Mouse (Mus musculus) urinary bladder, postnatal 36 days (tissue): Measurements from ENCODE around the gene Polr2c.

ENCODE experiments used
- DNase-seq, 2 experiments: peaks; one replicate each; pipeline ENCODE4 v3.0.0; 2022; ENCODE audit warnings: low spot score in 2 of 2, mixed read lengths in 1 of 2

Polr2c gene

DNA sequence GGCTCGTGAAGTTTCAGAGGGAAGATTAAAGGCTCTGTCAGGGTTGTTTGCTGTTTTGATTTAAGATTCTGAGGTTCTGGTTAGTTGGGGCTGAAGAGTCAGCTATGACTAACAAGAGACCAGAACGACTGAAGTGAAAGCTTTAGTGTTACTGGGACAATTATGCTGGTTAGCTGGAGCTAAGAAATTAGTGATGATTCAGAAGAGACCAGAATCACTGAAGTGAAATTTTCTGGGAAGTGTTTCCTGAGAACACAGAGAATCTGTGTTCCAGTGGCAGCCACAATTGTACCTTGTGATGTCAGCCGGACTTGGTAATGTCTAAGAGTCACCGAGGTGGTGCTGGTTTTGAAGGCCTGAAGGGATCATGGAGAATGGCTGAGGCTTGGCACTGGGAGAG, 23.5 kb downstream of the Polr2c start:
- DNase-seq: no peak

GRCm38 (mm10) chr8:94888383-94889036, 31.3 kb downstream of the Polr2c start:
- DNase-seq: no peak

DNA sequence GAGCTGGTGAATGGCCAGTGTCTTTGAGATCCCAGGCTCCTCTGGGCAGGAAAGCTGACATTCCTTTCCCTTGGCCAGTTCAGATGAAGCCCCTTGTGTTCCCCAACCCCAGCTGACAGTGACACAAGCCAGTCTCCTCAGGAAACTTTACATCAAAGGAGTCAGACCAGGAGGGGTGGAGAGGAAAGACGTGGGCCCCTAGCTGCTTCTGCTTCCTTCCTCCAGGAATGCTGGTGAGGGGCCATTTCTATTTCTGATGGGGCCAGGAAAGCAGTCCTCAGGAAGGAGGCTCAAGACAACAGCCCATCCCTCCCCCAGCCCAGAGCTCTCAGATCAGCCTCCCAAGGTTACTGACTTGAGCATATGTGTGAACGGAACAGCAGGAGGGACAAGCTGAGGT, 35.7 kb downstream of the Polr2c start:
- no peak for DNase-seq

DNA sequence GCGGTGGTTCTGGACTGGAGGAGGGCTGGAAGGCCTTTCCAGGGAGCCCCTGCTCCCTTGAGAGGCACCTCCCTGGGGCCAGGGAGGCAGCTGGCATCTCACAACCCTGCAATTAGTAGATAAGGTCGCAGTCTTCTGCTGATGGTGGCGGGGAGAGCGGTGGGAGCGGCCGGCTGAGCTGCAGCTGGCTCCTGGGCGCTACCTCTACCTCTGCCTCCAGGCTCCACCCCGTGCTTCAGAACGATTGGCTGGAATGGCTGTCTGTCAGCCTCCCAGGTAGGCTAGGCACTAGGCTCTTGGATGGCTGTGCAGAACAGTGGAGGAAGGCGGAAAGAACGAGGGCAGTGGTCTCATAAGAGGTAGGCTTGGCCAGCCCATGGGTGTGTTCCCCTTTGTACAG, 42.0 kb downstream of the Polr2c start:
- DNase-seq: no peak

GRCm38 (mm10) chr8:94900617-94901016, 43.4 kb downstream of the Polr2c start:
- no peak for DNase-seq

GRCm38 (mm10) chr8:94901031-94901430, 43.8 kb downstream of the Polr2c start:
- no peak for DNase-seq

DNA sequence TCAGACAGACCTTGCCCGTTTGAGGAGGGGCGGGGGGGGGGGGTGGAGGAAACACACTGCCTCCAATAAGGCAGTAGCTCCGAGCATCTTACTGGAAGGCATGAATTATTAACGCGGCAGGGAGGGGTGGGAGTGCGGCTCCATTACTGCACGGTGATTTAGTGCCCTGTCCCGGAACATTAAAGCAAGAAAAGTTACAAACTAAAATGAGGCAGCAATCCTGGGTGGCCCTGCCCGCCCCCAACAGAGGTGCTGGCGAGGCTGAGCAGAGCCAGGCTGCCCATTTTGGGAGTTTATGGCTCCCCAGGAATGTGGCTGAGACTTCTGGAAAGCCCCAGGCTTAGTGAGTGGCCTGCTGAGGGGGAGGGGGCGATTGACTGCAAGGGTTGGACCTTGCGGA, 46.5 kb downstream of the Polr2c start:
- no peak for DNase-seq

- peak in 1 of 2 experiments; percentile 85 for DNase-seq
Observed at GRCm38 (mm10) chr8:94904450-94905175, 47.4 kb downstream of the Polr2c start.

DNA sequence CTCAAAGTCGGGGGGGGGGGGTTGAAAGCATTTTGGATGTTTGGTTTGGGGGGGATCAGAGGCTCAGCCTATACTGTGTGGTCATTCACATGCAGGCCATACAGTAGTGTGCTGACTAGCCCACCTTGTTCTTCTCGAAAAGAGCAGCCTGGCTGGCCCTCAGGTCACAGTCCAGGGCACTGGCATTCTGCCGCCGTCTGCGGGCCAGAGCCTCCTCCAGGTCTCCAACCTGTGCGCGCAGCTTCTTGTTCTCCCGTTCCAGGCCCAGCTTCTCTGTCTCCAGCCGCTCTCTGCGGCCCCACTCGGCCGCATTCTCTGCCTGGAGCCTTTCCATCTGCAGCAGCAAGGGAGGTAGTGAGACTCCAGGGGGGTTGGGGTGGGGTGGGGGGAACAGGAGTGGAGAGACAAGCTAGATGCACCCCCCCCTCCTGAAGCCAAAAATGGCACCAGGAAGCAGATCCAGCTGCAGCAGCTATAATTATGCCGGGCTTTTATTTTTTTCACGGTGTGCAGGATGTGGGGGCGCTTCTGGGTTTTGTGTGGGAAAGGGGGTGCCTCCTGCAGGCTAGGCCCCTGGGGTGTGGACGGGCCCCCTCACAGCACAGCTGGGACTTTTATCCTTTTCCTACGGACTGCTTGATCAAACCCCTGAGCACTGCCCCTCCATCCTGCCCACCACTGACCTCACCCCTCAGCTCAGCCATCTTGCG, 50.5 kb downstream of the Polr2c start:
- no peak for DNase-seq

- DNase-seq: peak; percentile 70 to 82
Observed at GRCm38 (mm10) chr8:94908847-94909246, 51.6 kb downstream of the Polr2c start.

- DNase-seq: peak; percentile 49 to 51
Observed at GRCm38 (mm10) chr8:94913061-94913660, 55.9 kb downstream of the Polr2c start.

- DNase-seq: no peak
Observed at GRCm38 (mm10) chr8:94914256-94914655, 57.0 kb downstream of the Polr2c start.

DNA sequence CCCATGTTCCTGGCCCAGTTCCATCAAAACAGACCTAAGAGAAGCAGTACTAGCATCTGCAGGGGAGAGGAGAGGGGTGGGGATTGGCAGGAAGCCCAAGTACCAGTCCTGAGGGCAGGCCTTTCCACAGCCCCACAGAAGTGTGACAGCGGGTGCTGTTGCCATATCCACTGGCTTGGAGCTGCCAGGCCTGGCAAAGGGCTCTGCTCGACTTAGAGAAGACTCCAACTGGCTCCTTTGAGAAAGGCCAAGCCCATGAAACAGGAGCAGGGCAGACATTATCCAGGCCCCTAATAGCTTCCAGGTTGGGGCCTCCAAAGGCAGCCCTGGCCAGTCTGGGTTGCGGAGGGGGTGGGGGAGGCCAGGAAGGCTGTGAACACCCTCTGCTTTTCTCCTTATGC, 57.5 kb downstream of the Polr2c start:
- DNase-seq: no peak

GRCm38 (mm10) chr8:94916311-94916959, 59.2 kb downstream of the Polr2c start:
- no peak for DNase-seq

DNA sequence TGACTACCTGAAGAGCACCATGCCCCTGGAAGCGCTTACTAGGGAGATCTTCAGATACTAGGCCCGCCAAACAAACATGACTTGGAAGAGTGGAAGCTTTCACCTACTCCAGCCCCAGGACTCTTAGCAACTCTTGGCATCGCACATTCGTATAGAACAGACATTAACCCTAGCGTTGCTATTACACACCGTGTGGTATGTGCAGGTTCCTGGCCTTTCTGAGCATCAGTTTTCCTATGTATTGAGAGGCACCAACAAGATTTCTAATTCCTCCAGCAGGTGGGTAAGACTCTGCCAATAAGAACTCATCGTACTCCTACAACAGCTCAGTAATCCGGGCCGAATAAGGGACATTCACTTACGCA, 59.7 kb downstream of the Polr2c start:
- no peak for DNase-seq

DNA sequence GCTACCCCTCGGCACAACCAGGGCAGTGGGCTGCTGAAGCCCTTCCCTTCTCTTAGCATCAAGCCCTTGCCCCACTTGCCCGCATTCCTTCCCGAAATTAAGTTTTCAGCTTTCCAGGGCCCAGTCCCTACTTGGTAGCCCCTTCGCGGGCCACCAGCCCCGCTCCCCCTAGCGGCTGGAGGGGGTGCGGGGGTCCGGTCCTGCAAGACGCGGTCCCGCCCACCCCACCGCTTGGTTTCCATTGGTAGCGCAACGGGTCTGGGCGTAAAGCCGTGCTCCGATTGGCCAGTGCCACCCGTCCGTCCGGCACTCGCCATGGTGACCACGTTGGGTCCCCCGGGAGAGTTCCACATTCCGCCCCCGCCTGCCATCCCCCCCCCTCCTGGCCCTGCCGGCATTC, 60.1 kb downstream of the Polr2c start:
- peak; percentile 84 to 93 for DNase-seq

DNA sequence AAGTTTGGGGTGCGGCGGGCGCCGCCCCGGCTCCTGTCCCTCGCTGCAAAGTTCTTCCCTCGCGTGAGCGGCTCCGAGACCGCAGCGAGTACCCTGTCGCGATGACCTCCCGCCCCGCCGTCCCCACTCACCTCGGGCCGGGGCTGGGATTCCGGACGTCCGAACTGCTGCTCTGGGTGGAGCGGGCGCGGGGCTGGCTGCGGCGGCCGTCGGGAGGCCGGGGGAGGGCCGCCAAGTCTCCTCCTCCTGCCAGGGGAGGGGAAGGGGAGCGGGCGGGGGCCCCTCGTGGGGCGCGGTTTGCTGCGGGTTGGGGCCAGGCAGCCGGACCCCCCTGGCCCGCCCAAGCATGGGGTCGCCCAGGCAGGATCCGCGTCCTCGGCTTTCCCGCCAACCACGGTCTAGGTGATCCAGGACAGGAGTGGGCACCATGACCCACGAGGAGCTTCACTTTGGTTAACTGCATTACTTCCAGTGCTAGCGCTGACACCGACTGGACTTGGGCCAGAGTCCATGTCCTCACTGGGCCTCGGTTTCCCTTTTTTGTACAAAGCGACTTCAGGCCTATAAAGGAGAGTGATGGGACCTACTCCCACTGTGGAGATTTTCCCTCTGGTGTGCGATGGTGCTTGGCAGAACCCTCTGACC, 60.7 kb downstream of the Polr2c start, which contains the start of gene Ccdc102a:
Ccdc102a (minus strand) TSS at position 248 of the 645 bp plus-strand sequence.
- peak; percentile 36 to 54 for DNase-seq

- DNase-seq: no peak
Observed at GRCm38 (mm10) chr8:94919256-94919655, 62.0 kb downstream of the Polr2c start.

- no peak for DNase-seq
Observed at GRCm38 (mm10) chr8:94922176-94922575, 64.9 kb downstream of the Polr2c start.

GRCm38 (mm10) chr8:94922602-94923001, 65.4 kb downstream of the Polr2c start:
- DNase-seq: no peak
